Mouse (Mus musculus): Measurements from ENCODE around the gene Slc33a1. TPM values are rescaled to one million over a fixed set of nuclear protein-coding genes. Genes with fewer than 3 reads are reported as not detected.

Slc33a1 gene
- polyA plus RNA-seq (2011; ENCODE audit: insufficient read depth, insufficient read length, low replicate concordance, missing spikeins) = 3.7 and 6.1 TPM in 2 replicates

- Histone ChIP-seq H3K4me3 (replicated peaks; ENCODE audit: control insufficient read depth, low read depth, low read length) (peak within 1 kb of the TSS; percentile 94), H3K27ac (ENCODE audit: control insufficient read depth, insufficient read depth, low read depth, low read length, poor library complexity) (peak within 1 kb of the TSS; percentile 80), H3K4me1 (ENCODE audit: control insufficient read depth, insufficient read depth, low read length) (no peaks in the 10 kb centered on the region; the same call in 1 of the 2 replicates)
- no peak for TF ChIP-seq CTCF (IDR thresholded peaks at IDR 0.05; ENCODE audit: control insufficient read depth, insufficient read depth, low read length)
- peak; percentile 69; the same call in 1 of the 2 replicates for TF ChIP-seq POLR2A (IDR thresholded peaks at IDR 0.05; ENCODE audit: borderline replicate concordance, control insufficient read depth, low read depth, low read length)
- whole genome bisulfite sequencing = under 1% methylated on average over 69 of the region's 69 CpGs
These were observed at the start of gene Slc33a1 for GRCm38 (mm10) chr3:63964100-63964921. Slc33a1 (minus strand) TSS chr3:63964768.

- 82% methylated on average over 3 of the region's 3 CpGs for WGBS
- TF ChIP-seq CTCF (IDR thresholded peaks at IDR 0.05; ENCODE audit: control insufficient read depth, insufficient read depth, low read length) (no peak), POLR2A (IDR thresholded peaks at IDR 0.05; ENCODE audit: borderline replicate concordance, control insufficient read depth, low read depth, low read length) (no peak)
These were observed 24.3 kb upstream of the Slc33a1 start for GRCm38 (mm10) chr3:63988722-63989440.

GRCm38 (mm10) chr3:63986656-63987055 lies 22.1 kb upstream of the Slc33a1 start:
- no peak overlapping the region for H3K27ac ChIP-seq (ENCODE audit: control insufficient read depth, insufficient read depth, low read depth, low read length, poor library complexity)
- WGBS = 78% methylated on average over 1 of the region's 1 CpGs
- H3K4me3 ChIP-seq (replicated peaks; ENCODE audit: control insufficient read depth, low read depth, low read length) = no peak overlapping the region
- TF ChIP-seq CTCF (IDR thresholded peaks at IDR 0.05; ENCODE audit: control insufficient read depth, insufficient read depth, low read length) (no peak), POLR2A (IDR thresholded peaks at IDR 0.05; ENCODE audit: borderline replicate concordance, control insufficient read depth, low read depth, low read length) (no peak)
- H3K4me1 ChIP-seq (ENCODE audit: control insufficient read depth, insufficient read depth, low read length) = no peaks in the 10 kb centered on the region

More at GRCm38 (mm10) chr3:63988722-63989440, 24.3 kb upstream of the Slc33a1 start:
- Histone ChIP-seq H3K27ac (ENCODE audit: control insufficient read depth, insufficient read depth, low read depth, low read length, poor library complexity) (no peak overlapping the region), H3K4me3 (replicated peaks; ENCODE audit: control insufficient read depth, low read depth, low read length) (no peak overlapping the region), H3K4me1 (ENCODE audit: control insufficient read depth, insufficient read depth, low read length) (no peaks in the 10 kb centered on the region)

GRCm38 (mm10) chr3:63977895-63978294 lies 13.3 kb upstream of the Slc33a1 start:
- Histone ChIP-seq H3K4me1 (ENCODE audit: control insufficient read depth, insufficient read depth, low read length) (peaks cover 2% of the 10 kb centered on the region; the same call in 1 of the 2 replicates), H3K27ac (ENCODE audit: control insufficient read depth, insufficient read depth, low read depth, low read length, poor library complexity) (no peak overlapping the region), H3K4me3 (replicated peaks; ENCODE audit: control insufficient read depth, low read depth, low read length) (no peak overlapping the region)
- no peak for TF ChIP-seq CTCF (IDR thresholded peaks at IDR 0.05; ENCODE audit: control insufficient read depth, insufficient read depth, low read length)
- TF ChIP-seq POLR2A (IDR thresholded peaks at IDR 0.05; ENCODE audit: borderline replicate concordance, control insufficient read depth, low read depth, low read length) = no peak
- 78% methylated on average over 4 of the region's 4 CpGs for WGBS

- TF ChIP-seq CTCF (IDR thresholded peaks at IDR 0.05; ENCODE audit: control insufficient read depth, insufficient read depth, low read length) = no peak
- TF ChIP-seq POLR2A (IDR thresholded peaks at IDR 0.05; ENCODE audit: borderline replicate concordance, control insufficient read depth, low read depth, low read length) = peak; percentile 86
- Histone ChIP-seq H3K4me1 (ENCODE audit: control insufficient read depth, insufficient read depth, low read length) (peaks cover 2% of the 10 kb centered on the region; the same call in 1 of the 2 replicates), H3K4me3 (replicated peaks; ENCODE audit: control insufficient read depth, low read depth, low read length) (peak within 1 kb of the TSS; percentile 99), H3K27ac (ENCODE audit: control insufficient read depth, insufficient read depth, low read depth, low read length, poor library complexity) (peak within 1 kb of the TSS; percentile 83)
- WGBS = under 1% methylated on average over 67 of the region's 67 CpGs
These were observed 11.7 kb upstream of the Slc33a1 start, which contains the start of gene Gmps for GRCm38 (mm10) chr3:63975955-63976908. Gmps (plus strand) TSS chr3:63976106.

GRCm38 (mm10) chr3:63965929-63966328 lies 1.4 kb upstream of the Slc33a1 start:
- TF ChIP-seq CTCF (IDR thresholded peaks at IDR 0.05; ENCODE audit: control insufficient read depth, insufficient read depth, low read length) (no peak), POLR2A (IDR thresholded peaks at IDR 0.05; ENCODE audit: borderline replicate concordance, control insufficient read depth, low read depth, low read length) (no peak)
- Histone ChIP-seq H3K27ac (ENCODE audit: control insufficient read depth, insufficient read depth, low read depth, low read length, poor library complexity) (no peak overlapping the region), H3K4me1 (ENCODE audit: control insufficient read depth, insufficient read depth, low read length) (no peaks in the 10 kb centered on the region; the same call in 1 of the 2 replicates), H3K4me3 (replicated peaks; ENCODE audit: control insufficient read depth, low read depth, low read length) (no peak overlapping the region)
- 71% methylated on average over 2 of the region's 2 CpGs for WGBS

GRCm38 (mm10) chr3:63964922-63965249 lies 318 bp upstream of the Slc33a1 start:
- 81% methylated on average over 6 of the region's 6 CpGs for WGBS
- Histone ChIP-seq H3K4me1 (ENCODE audit: control insufficient read depth, insufficient read depth, low read length) (no peaks in the 10 kb centered on the region; the same call in 1 of the 2 replicates), H3K27ac (ENCODE audit: control insufficient read depth, insufficient read depth, low read depth, low read length, poor library complexity) (no peak overlapping the region), H3K4me3 (replicated peaks; ENCODE audit: control insufficient read depth, low read depth, low read length) (peak overlapping the region; percentile 94)
- TF ChIP-seq POLR2A (IDR thresholded peaks at IDR 0.05; ENCODE audit: borderline replicate concordance, control insufficient read depth, low read depth, low read length) (no peak), CTCF (IDR thresholded peaks at IDR 0.05; ENCODE audit: control insufficient read depth, insufficient read depth, low read length) (no peak)
